Mouse (Mus musculus) limb, embryonic 14.5 days (tissue): ENCODE data around the gene Uhrf2. TPM values are rescaled to one million over a fixed set of nuclear protein-coding genes. Genes with fewer than 3 reads are reported as not detected.
A peak's percentile ranks its signal among the peaks of the same experiment; 100 is the strongest.

Experiments used
- ATAC-seq: fragments of 200-750 bp; cut with Nextera tagmentation; 2 replicates; pipeline ENCODE4 v1.8.0; 2017; ENCODE audit warnings: low read depth, moderate number of reproducible peaks, moderate TSS enrichment; ENCODE audit not compliant: low FRiP score
- DNase-seq: peaks from one replicate; pipeline ENCODE4 v3.0.0-alpha.2; 2015; ENCODE audit warnings: low spot score
- H3K27ac ChIP-seq: fragments of 300-500 bp; sonication (generic); replicated peaks from 2 replicates; pipeline ENCODE4 v1.5.1; 2014; ENCODE audit warnings: low read depth, mild to moderate bottlenecking, low read length, moderate library complexity, mixed read lengths
- H3K27me3 ChIP-seq: fragments of 300-500 bp; sonication (generic); 2 replicates; pipeline ENCODE4 v1.6.1; 2014; ENCODE audit warnings: low read length, mixed read lengths; ENCODE audit not compliant: control insufficient read depth, insufficient read depth
- H3K36me3 ChIP-seq: fragments of 300-500 bp; sonication (generic); 2 replicates; pipeline ENCODE4 v1.6.1; 2014; ENCODE audit warnings: mild to moderate bottlenecking, low read length, moderate library complexity, mixed read lengths; ENCODE audit not compliant: control insufficient read depth, insufficient read depth
- H3K4me1 ChIP-seq: fragments of 300-500 bp; sonication (generic); 2 replicates; pipeline ENCODE4 v1.6.1; 2014; ENCODE audit warnings: antibody characterized with exemption, low read length, mixed read lengths; ENCODE audit not compliant: control insufficient read depth, insufficient read depth
- H3K4me2 ChIP-seq: fragments of 300-500 bp; sonication (generic); replicated peaks from 2 replicates; pipeline ENCODE4 v1.6.1; 2014; ENCODE audit warnings: low read depth, mild to moderate bottlenecking, low read length, moderate library complexity; ENCODE audit not compliant: severe bottlenecking
- H3K4me3 ChIP-seq: fragments of 300-500 bp; sonication (generic); replicated peaks from 2 replicates; pipeline ENCODE4 v1.5.1; 2014; ENCODE audit warnings: low read length
- H3K9ac ChIP-seq: fragments of 300-500 bp; sonication (generic); 2 replicates; pipeline ENCODE4 v1.6.1; 2014; ENCODE audit warnings: mild to moderate bottlenecking, low read depth, low read length, moderate library complexity; ENCODE audit not compliant: severe bottlenecking
- H3K9me3 ChIP-seq: fragments of 300-500 bp; sonication (generic); 2 replicates; pipeline ENCODE4 v1.6.1; 2016; ENCODE audit warnings: low read length; ENCODE audit not compliant: control insufficient read depth
- POLR2A ChIP-seq: fragments of 200-500 bp; IDR thresholded peaks from 2 replicates; pipeline ENCODE4 v1.8.0; 2012; ENCODE audit warnings: inconsistent platforms, mild to moderate bottlenecking, moderate library complexity, borderline replicate concordance; ENCODE audit not compliant: insufficient read depth, insufficient read length; ENCODE audit errors: extremely low read depth
- WGBS: fragments of 180-500 bp; shearing (Covaris S2); extraction: QIAGEN DNeasy Blood & Tissue Kit; methylation state at CpG from one replicate; pipeline ENCODE4 v1.1.7; 2014; 5-methylcytosine and 5-hydroxymethylcytosine counted together
- polyA plus RNA-seq, 2 experiments: library from polyadenylated mRNA; depleted of rRNA in 1 of 2; stranded (reverse) in 1 of 2; unstranded in 1 of 2; fragments of >200 nt; fragmentation: Nextera tagmentation in 1 of 2; extraction: Ambion mirVana in 1 of 2; gene quantifications; 2 replicates each; pipeline versions ENCODE4 v1.2.1 to v1.2.3; 2012 to 2014

Uhrf2 gene
- polyA plus RNA-seq, 2 experiments, result 65.2 to 129 TPM

GRCm38 (mm10) chr19:30050584-30050983, 20.3 kb downstream of the Uhrf2 start:
- Histone ChIP-seq H3K4me2 (no peak overlapping the region), H3K36me3 (peaks cover 18% of the 10 kb centered on the region; the same call in 1 of the 2 replicates), H3K4me1 (no peaks in the 10 kb centered on the region), H3K9me3 (0 out of 2 replicates have a peak, but pooled peaks cover 3% of the 10 kb centered on the region), H3K9ac (no peak overlapping the region), H3K27me3 (no peaks in the 10 kb centered on the region), H3K4me3 (no peak overlapping the region), H3K27ac (no peak overlapping the region)
- no peak for TF ChIP-seq POLR2A
- 93% methylated on average over 2 of the region's 2 CpGs for WGBS
- no peak for ATAC-seq
- DNase-seq, result no peak

- 85% methylated on average over 3 of the region's 3 CpGs for WGBS
- no peak overlapping the region for H3K27ac ChIP-seq
- TF ChIP-seq POLR2A, result no peak
- H3K9me3 ChIP-seq, result 0 out of 2 replicates have a peak, but pooled peaks cover 2% of the 10 kb centered on the region
- H3K4me1 ChIP-seq, result no peaks in the 10 kb centered on the region
- ATAC-seq (no peak), DNase-seq (no peak)
- peaks cover 13% of the 10 kb centered on the region; the same call in 1 of the 2 replicates for H3K36me3 ChIP-seq
- H3K9ac ChIP-seq, result no peak overlapping the region
- H3K4me2 ChIP-seq, result no peak overlapping the region
- no peaks in the 10 kb centered on the region for H3K27me3 ChIP-seq
- H3K4me3 ChIP-seq, result no peak overlapping the region
These were observed 21.2 kb downstream of the Uhrf2 start for GRCm38 (mm10) chr19:30051479-30051878.

DNA sequence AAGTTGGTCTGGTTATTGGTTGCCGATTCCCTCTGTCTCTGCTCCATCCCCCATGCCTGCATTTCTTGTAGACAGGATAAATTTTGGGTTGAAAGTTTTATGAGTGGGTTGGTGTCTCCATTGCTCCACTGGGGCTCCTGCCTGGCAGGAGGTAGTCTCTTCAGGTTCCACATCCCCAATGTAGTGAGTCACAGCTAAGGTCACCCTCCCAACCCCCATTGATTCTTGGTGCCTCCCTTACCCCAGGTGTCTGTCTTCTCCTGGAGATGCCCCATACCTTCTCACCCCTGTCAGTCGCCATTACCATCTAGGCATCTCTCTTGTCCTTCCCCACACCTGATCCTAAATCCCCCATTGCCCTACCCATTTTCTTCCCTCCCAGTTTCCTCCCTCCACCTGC, 23.9 kb downstream of the Uhrf2 start:
- Histone ChIP-seq H3K27ac (no peak overlapping the region), H3K9me3 (no peaks in the 10 kb centered on the region), H3K27me3 (no peaks in the 10 kb centered on the region), H3K9ac (no peak overlapping the region), H3K36me3 (peaks cover 3% of the 10 kb centered on the region; the same call in 1 of the 2 replicates), H3K4me1 (no peaks in the 10 kb centered on the region), H3K4me3 (no peak overlapping the region), H3K4me2 (no peak overlapping the region)
- WGBS, result 97% methylated on average over 2 of the region's 2 CpGs
- DNase-seq, result no peak
- no peak for ATAC-seq
- TF ChIP-seq POLR2A, result no peak

DNA sequence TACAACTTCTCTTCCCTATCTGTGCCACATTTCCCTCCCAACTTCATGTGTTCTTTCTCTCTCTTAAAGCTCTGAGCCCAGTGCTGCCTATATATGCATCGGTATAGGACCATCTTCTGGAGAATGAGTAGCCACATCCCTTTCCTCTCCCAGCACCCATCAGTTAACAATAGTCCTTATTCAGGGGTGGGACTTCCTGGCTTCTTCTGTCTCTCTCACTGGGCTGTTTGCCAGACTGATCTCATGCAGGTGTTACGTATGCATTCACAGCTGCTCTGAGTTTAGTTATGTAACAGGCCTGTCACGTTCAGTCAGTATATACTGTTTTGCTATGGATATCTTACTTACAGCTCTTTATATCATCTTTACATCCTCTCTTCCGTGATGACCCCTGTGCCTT, 35.5 kb downstream of the Uhrf2 start:
- no peaks in the 10 kb centered on the region for H3K27me3 ChIP-seq
- no peaks in the 10 kb centered on the region for H3K9me3 ChIP-seq
- no peak for TF ChIP-seq POLR2A
- no peaks in the 10 kb centered on the region for H3K4me1 ChIP-seq
- 57% methylated on average over 4 of the region's 4 CpGs for WGBS
- ATAC-seq (peak; percentile 23; the same call in 1 of the 2 replicates), DNase-seq (peak; percentile 37)
- no peak overlapping the region for H3K27ac ChIP-seq
- no peaks in the 10 kb centered on the region for H3K36me3 ChIP-seq
- H3K4me3 ChIP-seq, result no peak overlapping the region
- no peak overlapping the region for H3K4me2 ChIP-seq
- H3K9ac ChIP-seq, result no peak overlapping the region

DNA sequence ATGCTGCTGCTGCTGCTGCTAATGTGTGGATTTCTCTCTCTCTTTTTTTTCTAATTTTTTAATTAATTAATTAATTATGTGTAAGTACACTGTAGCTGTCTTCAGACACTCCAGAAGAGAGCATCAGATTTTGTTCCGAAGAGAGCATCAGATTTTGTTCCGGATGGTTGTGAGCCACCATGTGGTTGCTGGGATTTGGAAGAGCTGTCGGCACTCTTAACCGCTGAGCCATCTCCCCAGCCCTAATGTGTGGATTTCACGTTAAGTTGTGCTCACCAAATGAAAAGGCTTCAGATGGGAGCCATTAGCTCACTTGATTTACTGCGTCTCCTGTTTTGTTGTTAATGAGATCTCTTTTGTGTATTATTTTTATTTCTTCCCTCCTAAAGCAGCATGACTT, 59.9 kb downstream of the Uhrf2 start:
- peaks cover 90% of the 10 kb centered on the region for H3K36me3 ChIP-seq
- TF ChIP-seq POLR2A, result no peak
- no peak for DNase-seq
- no peak overlapping the region for H3K4me2 ChIP-seq
- H3K27me3 ChIP-seq, result no peaks in the 10 kb centered on the region
- H3K4me3 ChIP-seq, result no peak overlapping the region
- no peak overlapping the region for H3K9ac ChIP-seq
- no peaks in the 10 kb centered on the region for H3K9me3 ChIP-seq
- no peak overlapping the region for H3K27ac ChIP-seq
- H3K4me1 ChIP-seq, result no peaks in the 10 kb centered on the region
- 64% methylated on average over 6 of the region's 6 CpGs for WGBS
- ATAC-seq, result 0 out of 2 replicates have a peak, but pooled peaks have one; percentile 34
